Mouse (Mus musculus): ENCODE data around the gene Pawr.

The Pawr gene

GRCm38 (mm10) chr10:108443931-108444876, 112.3 kb downstream of the Pawr start:
- no peak for DNase-seq (ENCODE audit: low spot score in 2 of 2)

- DNase-seq (ENCODE audit: low spot score in 2 of 2), result no peak
These were observed 113.2 kb downstream of the Pawr start for GRCm38 (mm10) chr10:108445123-108445522.

GRCm38 (mm10) chr10:108445606-108446005, 113.7 kb downstream of the Pawr start:
- DNase-seq (ENCODE audit: low spot score in 2 of 2), result no peak

- DNase-seq (ENCODE audit: low spot score in 2 of 2), result peak in 1 of 2 experiments; percentile 3
These were observed 114.4 kb downstream of the Pawr start for GRCm38 (mm10) chr10:108446041-108446931.

- no peak for DNase-seq (ENCODE audit: low spot score in 2 of 2)
These were observed 115.3 kb downstream of the Pawr start for GRCm38 (mm10) chr10:108447211-108447610.

- DNase-seq (ENCODE audit: low spot score in 2 of 2), result no peak
These were observed 116.5 kb downstream of the Pawr start for GRCm38 (mm10) chr10:108448421-108448820.

GRCm38 (mm10) chr10:108450401-108450800, 118.5 kb downstream of the Pawr start:
- no peak for DNase-seq (ENCODE audit: low spot score in 2 of 2)

- DNase-seq (ENCODE audit: low spot score in 2 of 2), result no peak
These were observed 119.6 kb downstream of the Pawr start for GRCm38 (mm10) chr10:108451516-108451915.

GRCm38 (mm10) chr10:108452421-108452820, 120.5 kb downstream of the Pawr start:
- DNase-seq (ENCODE audit: low spot score in 2 of 2), result no peak

- no peak for DNase-seq (ENCODE audit: low spot score in 2 of 2)
These were observed 121.6 kb downstream of the Pawr start for GRCm38 (mm10) chr10:108453561-108453960.

- DNase-seq (ENCODE audit: low spot score in 2 of 2), result no peak
These were observed 122.8 kb downstream of the Pawr start for GRCm38 (mm10) chr10:108454691-108455117.

- no peak for DNase-seq (ENCODE audit: low spot score in 2 of 2)
These were observed 123.3 kb downstream of the Pawr start for GRCm38 (mm10) chr10:108455204-108455603.

- no peak for DNase-seq (ENCODE audit: low spot score in 2 of 2)
These were observed 124.0 kb downstream of the Pawr start for GRCm38 (mm10) chr10:108455883-108456282.

GRCm38 (mm10) chr10:108457054-108457453, 125.1 kb downstream of the Pawr start:
- DNase-seq (ENCODE audit: low spot score in 2 of 2), result no peak

- DNase-seq (ENCODE audit: low spot score in 2 of 2), result no peak
These were observed 129.9 kb downstream of the Pawr start for GRCm38 (mm10) chr10:108461862-108462261.
